Mouse (Mus musculus) ES-Bruce4 (cell line): Measurements from ENCODE around the gene Prss50. TPM values are rescaled to one million over a fixed set of nuclear protein-coding genes. Genes with fewer than 3 reads are reported as not detected.
"Not testable (repeated sequence)": the region's sequence is repeated elsewhere in the genome, so short reads cannot be mapped to it uniquely, and the experiment has no call there.

Source experiments
- H3K27ac ChIP-seq: 2 replicates; pipeline ENCODE4 v1.5.1; 2012; ENCODE audit warnings: low read length, inconsistent platforms; ENCODE audit not compliant: insufficient read depth
- H3K27me3 ChIP-seq: 2 replicates; pipeline ENCODE4 v1.6.1; 2012; ENCODE audit warnings: mild to moderate bottlenecking, low read length, inconsistent platforms; ENCODE audit not compliant: control insufficient read depth, poor library complexity, insufficient read depth, severe bottlenecking
- H3K36me3 ChIP-seq: 2 replicates; pipeline ENCODE4 v1.6.1; 2012; ENCODE audit warnings: inconsistent platforms, mild to moderate bottlenecking, low read length, moderate library complexity; ENCODE audit not compliant: control insufficient read depth, poor library complexity, insufficient read depth, severe bottlenecking
- H3K4me1 ChIP-seq: one replicate; pipeline ENCODE4 v1.8.1; 2011; ENCODE audit warnings: low read length; ENCODE audit not compliant: control insufficient read depth, insufficient read depth
- H3K4me3 ChIP-seq: 2 replicates; pipeline ENCODE4 v1.5.1; 2011; ENCODE audit warnings: low read depth, mild to moderate bottlenecking, low read length
- H3K9ac ChIP-seq: 2 replicates; pipeline ENCODE4 v1.6.1; 2012; ENCODE audit warnings: low read depth, mild to moderate bottlenecking, inconsistent platforms; ENCODE audit not compliant: poor library complexity, severe bottlenecking
- H3K9me3 ChIP-seq: replicated peaks from 2 replicates; pipeline ENCODE4 v1.6.1; 2012; ENCODE audit warnings: mild to moderate bottlenecking, low read length, inconsistent platforms; ENCODE audit not compliant: control insufficient read depth, poor library complexity, insufficient read depth, severe bottlenecking
- CTCF ChIP-seq: IDR thresholded peaks from one replicate; pipeline ENCODE4 v1.8.1; 2011; ENCODE audit warnings: low read depth, low read length
- EP300 ChIP-seq: IDR thresholded peaks from 2 replicates; pipeline ENCODE4 v1.6.1; 2011; ENCODE audit warnings: low read depth, low read length; ENCODE audit not compliant: insufficient read depth
- POLR2A ChIP-seq: IDR thresholded peaks from one replicate; pipeline ENCODE4 v1.8.1; 2011; ENCODE audit warnings: low read length; ENCODE audit not compliant: insufficient read depth
- polyA plus RNA-seq: library from polyadenylated mRNA; stranded (reverse); fragments of >200 nt; gene quantifications from 2 replicates; pipeline ENCODE4 v1.2.4, GENCODE M21; 2011; ENCODE audit warnings: low read depth; ENCODE audit not compliant: missing spikeins, insufficient read depth, insufficient read length

Prss50 gene
- 1.9 and 2.7 TPM in 2 replicates for polyA plus RNA-seq

DNA sequence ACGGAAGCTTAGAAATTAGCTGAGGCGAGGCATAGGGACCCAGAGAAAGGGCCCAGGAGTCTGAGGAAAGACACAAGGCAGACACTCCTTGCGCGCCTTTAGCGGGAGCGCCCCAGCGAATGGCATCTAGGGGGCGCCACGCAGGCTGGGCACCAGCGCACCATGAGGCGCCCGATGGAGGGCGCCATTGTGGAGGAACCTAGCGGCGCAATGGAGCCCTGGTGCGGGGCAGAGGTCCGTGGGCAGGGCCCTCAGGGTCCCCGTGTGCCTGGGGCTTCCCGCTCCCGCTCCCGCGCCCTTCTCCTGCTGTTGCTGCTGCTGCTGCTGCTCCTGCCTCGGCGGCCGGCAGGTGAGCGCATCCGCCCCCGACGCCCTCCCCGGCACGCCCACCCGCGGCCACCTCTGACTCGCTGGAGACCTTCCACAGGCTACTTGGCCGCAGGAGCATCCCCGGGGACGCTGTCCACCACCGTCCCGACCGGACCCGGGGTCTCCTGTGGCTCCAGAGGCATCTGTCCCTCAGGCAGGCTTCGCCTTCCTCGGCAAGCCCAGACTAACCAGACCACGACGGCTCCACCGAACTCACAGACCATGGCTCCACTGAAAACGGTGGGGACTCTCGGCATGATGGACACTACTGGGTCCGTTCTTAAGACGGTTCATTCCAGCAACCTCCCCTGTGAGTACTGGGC is at the start of gene Prss50:
Prss50 (plus strand) TSS at position 187 of the 692 bp plus-strand sequence.
- Histone ChIP-seq H3K27me3 (no peaks in the 10 kb centered on the region), H3K36me3 (no peaks in the 10 kb centered on the region), H3K9me3 (no peaks in the 10 kb centered on the region), H3K4me1 (peaks cover 6% of the 10 kb centered on the region), H3K9ac (peak within 1 kb of the TSS; percentile 54), H3K4me3 (peak within 1 kb of the TSS; percentile 60), H3K27ac (no peak within 1 kb of the TSS)
- TF ChIP-seq POLR2A = no peak
- no peak for TF ChIP-seq EP300
- peak; percentile 88 for TF ChIP-seq CTCF

GRCm38 (mm10) chr9:110810051-110810450 is 47.7 kb upstream of the Prss50 start:
- no peak overlapping the region for H3K4me3 ChIP-seq
- no peaks in the 10 kb centered on the region for H3K27me3 ChIP-seq
- TF ChIP-seq POLR2A = no peak
- TF ChIP-seq EP300 = no peak
- TF ChIP-seq CTCF = no peak
- no peaks in the 10 kb centered on the region for H3K9me3 ChIP-seq
- H3K27ac ChIP-seq = no peak overlapping the region
- no peaks in the 10 kb centered on the region for H3K36me3 ChIP-seq
- H3K4me1 ChIP-seq = no peaks in the 10 kb centered on the region
- H3K9ac ChIP-seq = no peak overlapping the region

- H3K9ac ChIP-seq = no peak within 1 kb of the TSS
- H3K4me1 ChIP-seq = no peaks in the 10 kb centered on the region
- no peaks in the 10 kb centered on the region for H3K27me3 ChIP-seq
- H3K4me3 ChIP-seq = peak within 1 kb of the TSS; percentile 43
- no peaks in the 10 kb centered on the region for H3K9me3 ChIP-seq
- H3K36me3 ChIP-seq = no peaks in the 10 kb centered on the region
- no peak within 1 kb of the TSS for H3K27ac ChIP-seq
- TF ChIP-seq EP300 (no peak), CTCF (no peak), POLR2A (no peak)
These were observed 44.0 kb upstream of the Prss50 start, which contains the start of gene Prss44 for GRCm38 (mm10) chr9:110813789-110814188. TSS of gene Prss44 (plus strand) at chr9:110813994.

GRCm38 (mm10) chr9:110820546-110820945 is 37.2 kb upstream of the Prss50 start:
- not testable (repeated sequence) for H3K36me3 ChIP-seq, H3K27me3 ChIP-seq, H3K9me3 ChIP-seq, H3K27ac ChIP-seq, H3K9ac ChIP-seq, H3K4me1 ChIP-seq, H3K4me3 ChIP-seq

GRCm38 (mm10) chr9:110821436-110821835 is 36.3 kb upstream of the Prss50 start:
- Histone ChIP-seq H3K27me3 (no peaks in the 10 kb centered on the region), H3K4me1 (no peaks in the 10 kb centered on the region), H3K9me3 (no peaks in the 10 kb centered on the region), H3K4me3 (no peak overlapping the region), H3K36me3 (no peaks in the 10 kb centered on the region), H3K9ac (no peak overlapping the region), H3K27ac (no peak overlapping the region)
- TF ChIP-seq EP300 (no peak), CTCF (no peak), POLR2A (no peak)

GRCm38 (mm10) chr9:110825426-110825825 is 32.3 kb upstream of the Prss50 start:
- no peak for TF ChIP-seq POLR2A
- no peak for TF ChIP-seq CTCF
- TF ChIP-seq EP300 = no peak
- Histone ChIP-seq H3K9me3 (no peaks in the 10 kb centered on the region), H3K27ac (no peak overlapping the region), H3K27me3 (no peaks in the 10 kb centered on the region), H3K4me1 (no peaks in the 10 kb centered on the region), H3K9ac (no peak overlapping the region), H3K4me3 (no peak overlapping the region), H3K36me3 (no peaks in the 10 kb centered on the region)
